Mouse (Mus musculus) liver, embryonic 14.5 days (tissue): ENCODE data around the gene Gbgt1.

Experiments
- CTCF ChIP-seq: IDR thresholded peaks from 2 replicates; pipeline ENCODE4 v1.5.1; 2016; ENCODE audit warnings: antibody characterized with exemption, low read depth, control low read depth
- EP300 ChIP-seq: IDR thresholded peaks from 2 replicates; pipeline ENCODE4 v1.6.1; 2016; ENCODE audit warnings: antibody characterized with exemption, low read depth

GRCm38 (mm10) chr2:28522166-28522565 lies 25.5 kb downstream of the Gbgt1 start:
- TF ChIP-seq CTCF = no peak
- TF ChIP-seq EP300 = no peak
